Mouse (Mus musculus) gastrocnemius, adult 2 months (tissue): ENCODE measurements at regions not wholly inside any gene's neighbourhood (a gene's known extent, or its start where the extent isn't known, plus 50 kb on each side); places are given as distances from the start of the nearest gene placed in this dataset.

Source experiments
- DNase-seq: peaks from one replicate; pipeline ENCODE4 v3.0.0; 2022
- H3K27ac ChIP-seq: fragments of 200-600 bp; 2 replicates; pipeline ENCODE4 v1.8.1; 2022; ENCODE audit warnings: mild to moderate bottlenecking
- H3K4me3 ChIP-seq: fragments of 200-600 bp; 2 replicates; pipeline ENCODE4 v1.8.1; 2022; ENCODE audit warnings: mild to moderate bottlenecking, moderate library complexity
- CTCF ChIP-seq: fragments of 200-600 bp; IDR thresholded peaks from 2 replicates; pipeline ENCODE4 v1.8.1; 2022; ENCODE audit warnings: antibody characterized with exemption, mild to moderate bottlenecking, moderate library complexity
- intact Hi-C: fragments of 180-260 bp; cut with DNase I; formaldehyde crosslinking; loops from one replicate; pipeline ENCODE4 v1.15.1; 2025

DNA sequence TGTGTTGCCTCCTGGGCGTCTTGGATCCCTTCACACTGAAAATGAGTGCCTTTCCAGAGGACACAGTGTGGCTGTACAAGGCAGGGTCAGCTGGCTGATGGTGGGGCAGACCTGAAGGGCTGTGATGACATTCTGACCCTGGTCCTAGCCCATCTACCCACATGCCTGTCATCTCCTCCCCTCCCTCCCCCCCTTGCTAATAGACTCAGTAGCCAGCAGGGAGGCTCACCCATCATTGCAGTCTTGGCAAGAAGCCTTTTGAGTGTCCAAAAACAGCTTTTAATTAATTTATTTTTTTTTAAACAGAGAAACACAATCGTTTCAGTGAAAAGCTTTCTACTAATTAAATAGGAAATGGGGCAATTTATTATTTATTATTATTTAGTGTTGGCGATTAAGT is 67.0 kb upstream of the Ssx2ip start:
- no peak overlapping the region for H3K27ac ChIP-seq
- H3K4me3 ChIP-seq = no peak overlapping the region
- TF ChIP-seq CTCF = no peak
- intact Hi-C loops = no loop called here
- DNase-seq = no peak

GRCm38 (mm10) chr3:146337861-146338281 is 66.6 kb upstream of the Ssx2ip start:
- no peak for TF ChIP-seq CTCF
- Histone ChIP-seq H3K4me3 (no peak overlapping the region), H3K27ac (no peak overlapping the region)
- DNase-seq = no peak
- intact Hi-C loops = no loop called here

GRCm38 (mm10) chr3:146338445-146338844 is 66.0 kb upstream of the Ssx2ip start:
- TF ChIP-seq CTCF = no peak
- intact Hi-C loops = no loop called here
- Histone ChIP-seq H3K4me3 (no peak overlapping the region), H3K27ac (no peak overlapping the region)
- no peak for DNase-seq

- no peak for TF ChIP-seq CTCF
- intact Hi-C loops = loop anchor here (10.0 kb wide), 3 partner anchors 114 to 604 kb away; no protein-coding TSS in a partner anchor
- H3K4me3 ChIP-seq = no peak overlapping the region
- no peak for DNase-seq
- H3K27ac ChIP-seq = no peak overlapping the region
These were observed 64.0 kb upstream of the Ssx2ip start for GRCm38 (mm10) chr3:146340316-146341055.

- intact Hi-C loops = loop anchor here (10.0 kb wide), 3 partner anchors 113 to 603 kb away; no protein-coding TSS in a partner anchor
- no peak for TF ChIP-seq CTCF
These were observed 62.6 kb upstream of the Ssx2ip start for GRCm38 (mm10) chr3:146341652-146342340.

DNA sequence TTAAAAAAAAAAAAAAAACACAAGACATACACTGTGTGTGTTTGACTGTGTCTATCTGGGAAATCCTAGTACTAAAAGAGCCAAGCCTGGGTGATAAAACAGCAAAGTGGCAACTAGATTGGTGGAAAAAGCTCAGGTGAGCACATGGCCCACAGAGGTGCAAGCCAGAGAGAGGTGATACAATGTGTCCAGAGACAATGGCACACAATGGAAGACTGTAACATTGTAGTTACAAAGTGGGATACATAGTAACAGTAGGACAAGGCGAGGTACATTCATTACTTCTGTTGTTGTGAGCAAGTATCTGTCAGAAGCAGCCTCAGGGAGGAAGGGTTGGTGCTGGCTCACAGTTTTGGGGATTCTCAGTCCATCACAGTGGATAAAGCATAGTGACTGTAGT is 61.7 kb upstream of the Ssx2ip start:
- intact Hi-C loops = loop anchor here (10.0 kb wide), 3 partner anchors 112 to 602 kb away; no protein-coding TSS in a partner anchor
- no peak overlapping the region for H3K27ac ChIP-seq
- DNase-seq = no peak
- no peak overlapping the region for H3K4me3 ChIP-seq
- no peak for TF ChIP-seq CTCF

More at GRCm38 (mm10) chr3:146341652-146342340, 62.6 kb upstream of the Ssx2ip start:
- H3K4me3 ChIP-seq = no peak overlapping the region
- H3K27ac ChIP-seq = no peak overlapping the region
- DNase-seq = no peak

- Histone ChIP-seq H3K4me3 (no peak overlapping the region), H3K27ac (no peak overlapping the region)
- TF ChIP-seq CTCF = peak; percentile 76
- DNase-seq = peak; percentile 54
- intact Hi-C loops = loop anchor here (10.0 kb wide), 3 partner anchors 111 to 601 kb away; no protein-coding TSS in a partner anchor
These were observed 60.6 kb upstream of the Ssx2ip start for GRCm38 (mm10) chr3:146343649-146344401.

- Histone ChIP-seq H3K27ac (no peak overlapping the region), H3K4me3 (no peak overlapping the region)
- intact Hi-C loops = loop anchor here (5.0 to 10.0 kb wide), 5 partner anchors 110 to 600 kb away; no protein-coding TSS in a partner anchor
- no peak for TF ChIP-seq CTCF
- DNase-seq = no peak
These were observed 59.9 kb upstream of the Ssx2ip start for GRCm38 (mm10) chr3:146344402-146345025.

- no peak overlapping the region for H3K27ac ChIP-seq
- TF ChIP-seq CTCF = peak; percentile 98
- peak; percentile 66 for DNase-seq
- intact Hi-C loops = loop anchor here (5.0 to 10.0 kb wide), 5 partner anchors 109 to 599 kb away; no protein-coding TSS in a partner anchor
- peak overlapping the region; percentile 43 for H3K4me3 ChIP-seq
These were observed 59.1 kb upstream of the Ssx2ip start for GRCm38 (mm10) chr3:146345308-146345780.

DNA sequence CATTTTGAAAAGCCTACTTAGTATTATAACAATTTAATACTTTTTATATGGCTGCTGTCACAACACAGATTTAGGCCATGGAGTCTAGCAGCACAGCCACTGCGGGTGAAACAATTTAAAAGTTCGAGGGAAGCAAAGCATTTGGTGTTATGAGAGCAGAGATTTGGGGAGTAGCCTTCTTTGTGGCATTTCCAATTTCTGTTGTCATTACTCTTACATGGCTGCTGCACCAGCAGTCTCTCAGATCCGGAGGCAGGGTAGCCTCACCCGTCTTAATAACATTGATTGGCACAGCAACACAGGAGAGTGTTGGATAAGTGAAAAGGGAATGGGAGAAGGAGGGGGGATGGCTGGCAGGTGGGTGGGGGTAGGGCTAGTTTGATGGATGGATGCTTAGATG is 58.5 kb upstream of the Ssx2ip start:
- DNase-seq = no peak
- Histone ChIP-seq H3K4me3 (no peak overlapping the region), H3K27ac (no peak overlapping the region)
- intact Hi-C loops = loop anchor here (5.0 to 10.0 kb wide), 5 partner anchors 109 to 599 kb away; no protein-coding TSS in a partner anchor
- TF ChIP-seq CTCF = no peak

GRCm38 (mm10) chr3:146347311-146347710 is 57.1 kb upstream of the Ssx2ip start:
- TF ChIP-seq CTCF = no peak
- intact Hi-C loops = loop anchor here (5.0 to 10.0 kb wide), 5 partner anchors 107 to 597 kb away; no protein-coding TSS in a partner anchor
- Histone ChIP-seq H3K4me3 (no peak overlapping the region), H3K27ac (no peak overlapping the region)
- DNase-seq = no peak

- Histone ChIP-seq H3K27ac (no peak overlapping the region), H3K4me3 (no peak overlapping the region)
- intact Hi-C loops = loop anchor here (5.0 to 10.0 kb wide), 5 partner anchors 106 to 596 kb away; no protein-coding TSS in a partner anchor
- no peak for DNase-seq
- no peak for TF ChIP-seq CTCF
These were observed 55.5 kb upstream of the Ssx2ip start for GRCm38 (mm10) chr3:146348921-146349320.
